Mouse (Mus musculus): Measurements from ENCODE around the gene Tmem123. TPM values are rescaled to one million over a fixed set of nuclear protein-coding genes. Genes with fewer than 3 reads are reported as not detected.

Gene Tmem123
- total RNA-seq, 2 experiments from 2014 or later, result 12.3 to 14.7 TPM

DNA sequence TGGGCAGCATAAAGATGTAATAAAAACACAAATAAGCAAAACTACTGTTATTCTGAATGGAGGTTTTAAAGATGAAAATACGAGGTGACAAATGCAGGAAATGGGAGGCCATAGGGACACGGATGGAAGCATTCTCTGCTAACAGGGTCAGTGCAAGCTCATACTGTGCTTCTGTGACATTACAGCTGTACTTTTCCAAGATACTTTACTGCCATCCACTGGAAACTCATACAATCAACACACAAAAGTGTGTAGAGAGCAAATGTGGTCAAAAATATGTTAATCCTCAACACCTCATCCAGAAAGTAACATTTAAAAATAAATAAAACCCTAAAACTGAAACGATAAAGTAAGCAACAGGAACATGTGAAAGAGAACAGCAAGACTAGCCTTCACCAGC, 58.9 kb downstream of the Tmem123 start:
- no peak for DNase-seq (ENCODE audit: low spot score in 2 of 2)

DNA sequence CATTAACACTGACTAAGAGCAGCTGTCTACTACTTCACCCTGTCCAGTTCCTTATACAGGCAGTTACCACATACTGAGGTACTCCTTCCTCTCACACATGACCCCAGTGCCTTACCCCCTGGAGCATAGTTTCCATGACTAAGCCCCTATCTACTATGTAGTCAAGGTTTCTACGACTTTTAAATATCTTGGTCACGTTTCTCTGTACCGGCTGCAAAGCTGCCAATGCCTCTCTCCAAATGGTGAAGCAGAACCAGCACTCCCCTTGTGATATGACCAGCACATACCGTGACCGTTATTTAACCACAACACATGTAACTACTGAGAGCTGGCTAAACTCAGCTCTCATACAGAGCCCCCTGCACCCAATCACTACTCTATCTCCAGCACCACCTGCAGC, 61.1 kb downstream of the Tmem123 start:
- DNase-seq (ENCODE audit: low spot score in 2 of 2), result no peak

DNA sequence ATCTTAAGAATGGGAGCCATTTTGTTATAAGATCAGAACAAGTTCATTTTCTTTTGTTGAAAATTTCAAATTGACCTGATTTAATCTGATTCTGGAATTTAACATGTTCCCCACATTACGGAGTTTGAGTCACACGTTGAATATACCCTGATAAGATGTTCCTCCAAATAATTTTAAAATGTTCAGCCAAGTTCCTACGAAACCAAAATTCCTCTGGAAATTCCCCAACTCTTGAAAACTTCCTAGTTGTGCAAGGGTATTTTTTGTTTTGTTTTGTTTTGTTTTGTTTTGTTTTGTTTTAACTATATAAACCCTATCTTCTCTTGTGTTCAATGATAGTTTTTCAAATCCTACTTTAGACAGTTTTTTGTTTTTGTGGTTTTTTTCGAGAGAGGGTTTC, 64.9 kb downstream of the Tmem123 start:
- DNase-seq (ENCODE audit: low spot score in 2 of 2), result no peak

DNA sequence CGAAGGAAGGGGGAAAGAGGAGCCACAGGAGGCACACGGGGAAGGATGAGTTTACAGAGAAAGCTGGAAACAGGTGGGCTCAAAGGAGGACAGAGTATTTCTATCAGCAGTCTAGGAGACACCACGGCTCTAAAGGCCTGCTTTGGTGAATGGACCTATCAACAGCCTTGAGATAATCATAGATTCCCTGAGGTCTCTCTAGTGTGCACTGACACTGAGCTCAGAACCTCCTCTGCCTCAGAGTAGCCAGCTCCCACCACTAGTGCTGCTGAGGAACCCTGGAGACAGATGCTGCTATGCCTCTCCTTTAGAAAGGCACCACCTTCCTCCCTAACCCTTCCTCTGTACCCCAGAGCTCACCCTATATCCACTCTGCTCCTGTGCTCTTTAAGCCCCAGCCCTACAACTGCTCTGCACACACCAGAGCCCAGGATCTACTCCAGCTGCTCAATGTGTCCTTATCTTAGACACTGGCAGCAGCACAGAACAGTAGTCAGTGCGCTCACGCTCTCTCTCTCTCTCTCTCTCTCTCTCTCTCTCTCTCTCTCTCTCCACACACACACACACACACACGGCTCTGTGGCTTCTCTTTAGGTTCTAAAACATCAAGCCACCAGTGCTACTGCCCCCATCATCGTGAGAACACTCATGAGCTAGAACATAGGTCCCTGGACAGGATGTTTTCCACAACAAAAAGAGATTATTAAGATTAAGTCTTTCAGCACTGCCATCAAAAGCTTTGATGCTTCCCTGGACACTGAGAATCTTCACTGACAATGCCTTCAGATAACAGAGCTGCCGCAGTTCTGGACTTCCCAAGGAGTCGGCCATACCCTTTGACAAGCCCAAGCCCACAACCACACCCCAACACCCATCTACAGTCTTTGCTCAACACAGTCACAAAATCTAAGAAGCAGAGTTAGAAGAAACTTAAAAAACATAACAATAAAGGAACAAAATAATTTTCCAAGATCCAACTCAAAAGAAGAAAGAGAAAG, 66.0 kb downstream of the Tmem123 start:
- DNase-seq (ENCODE audit: low spot score in 2 of 2), result no peak

DNA sequence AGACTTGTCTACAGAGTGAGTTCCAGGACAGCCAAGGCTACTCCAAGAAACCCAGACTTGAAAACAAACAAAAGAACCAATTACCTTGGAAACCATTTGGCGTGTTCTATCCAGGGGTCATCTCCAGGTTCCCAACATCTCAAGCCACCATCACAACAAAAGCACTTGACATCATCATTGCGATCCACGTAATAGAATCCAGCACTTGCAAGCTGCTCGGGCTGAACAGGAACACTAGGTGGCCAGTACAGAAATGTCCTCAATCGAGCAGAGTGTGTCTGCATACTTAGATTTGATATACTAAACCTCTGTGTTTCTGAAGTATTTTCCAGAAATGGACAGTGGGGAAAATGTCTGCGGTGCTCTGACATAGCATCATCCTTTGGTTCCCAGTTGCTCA, 69.6 kb downstream of the Tmem123 start:
- no peak for DNase-seq (ENCODE audit: low spot score in 2 of 2)

DNA sequence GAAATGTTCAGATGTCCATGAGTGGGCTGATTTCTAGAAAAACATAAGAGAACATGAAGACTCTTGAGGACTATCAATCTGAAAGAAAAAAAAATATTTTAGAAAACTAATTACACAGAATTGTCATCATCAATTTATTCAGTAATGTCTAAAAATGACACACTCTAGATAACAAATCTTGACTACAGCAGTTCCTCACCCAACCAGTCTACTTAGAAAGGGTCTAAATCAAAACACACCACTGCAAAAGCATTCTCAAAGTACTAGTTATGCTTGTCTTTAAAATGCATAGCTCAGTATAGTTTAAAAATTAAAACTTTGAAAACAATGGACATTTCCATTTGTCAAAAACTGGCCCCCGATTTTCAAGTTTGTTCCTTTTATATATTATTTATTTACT, 71.5 kb downstream of the Tmem123 start:
- no peak for DNase-seq (ENCODE audit: low spot score in 2 of 2)

DNA sequence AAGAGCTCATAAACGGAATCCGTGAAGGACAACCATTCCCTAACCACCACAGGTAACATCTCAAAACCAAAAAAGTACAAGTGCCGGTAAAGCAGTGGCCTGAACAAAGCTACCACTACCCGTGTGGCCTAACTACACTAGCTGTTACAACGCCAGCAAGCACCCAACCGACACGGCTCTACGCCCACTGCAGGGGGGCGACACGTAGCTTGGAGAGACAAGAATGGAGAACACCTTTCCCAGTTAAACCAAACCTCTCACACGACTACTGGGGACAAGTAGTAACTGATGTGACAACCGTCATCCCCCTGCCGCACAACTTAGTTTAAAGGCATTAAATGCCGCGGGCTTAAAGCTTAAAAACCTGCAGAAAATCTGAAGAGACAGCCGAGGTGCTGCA, 72.5 kb downstream of the Tmem123 start:
- peak; percentile 26 to 31 for DNase-seq (ENCODE audit: low spot score in 2 of 2)

DNA sequence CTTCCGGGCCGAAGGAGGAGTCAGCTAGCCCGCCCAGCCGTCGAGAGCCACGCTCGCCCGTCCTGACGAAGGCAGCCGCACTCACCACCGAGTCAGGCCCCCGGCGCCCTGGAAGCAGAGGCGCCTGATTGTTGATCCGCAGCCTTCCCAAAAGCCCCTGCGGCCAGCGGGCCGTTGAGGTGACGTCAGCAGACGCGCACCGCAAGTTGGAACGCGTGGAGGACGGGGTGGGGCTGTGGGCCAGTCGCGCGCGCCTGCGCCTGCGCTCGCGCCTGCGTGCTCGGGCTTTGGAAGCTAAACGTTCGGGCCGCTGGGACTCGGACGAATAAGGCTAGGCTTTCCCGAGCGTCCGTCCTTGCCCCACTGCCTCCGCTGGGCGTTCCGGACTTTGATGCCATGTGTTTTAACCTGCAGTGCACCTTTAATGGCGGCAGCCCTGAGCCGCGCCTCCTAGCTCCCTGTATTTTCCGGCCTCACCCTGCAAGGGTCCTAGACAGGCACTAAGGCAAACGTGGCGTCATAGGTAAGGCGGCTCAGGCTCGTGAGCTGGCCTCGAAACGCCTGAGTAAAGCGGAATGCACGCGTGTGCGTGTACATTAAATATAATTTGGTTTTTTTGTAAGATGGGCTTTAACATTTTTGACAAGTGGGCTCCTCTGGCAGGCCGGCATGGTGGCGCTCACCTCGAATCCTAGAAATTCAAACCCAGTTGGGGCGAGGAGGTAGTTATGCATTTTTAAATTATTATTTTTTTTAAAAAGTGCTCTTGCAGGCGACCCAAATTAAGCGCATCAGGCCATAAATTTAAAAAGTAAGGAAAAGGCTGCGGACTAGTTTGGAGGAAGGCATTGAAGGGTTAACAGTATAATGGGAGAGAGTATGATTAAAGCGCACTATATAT, 73.3 kb downstream of the Tmem123 start, which contains the start of gene Birc2:
TSS of gene Birc2 (minus strand) at position 160 of the 901 bp plus-strand sequence.
- DNase-seq (ENCODE audit: low spot score in 2 of 2), result peak; percentile 95 to 98

DNA sequence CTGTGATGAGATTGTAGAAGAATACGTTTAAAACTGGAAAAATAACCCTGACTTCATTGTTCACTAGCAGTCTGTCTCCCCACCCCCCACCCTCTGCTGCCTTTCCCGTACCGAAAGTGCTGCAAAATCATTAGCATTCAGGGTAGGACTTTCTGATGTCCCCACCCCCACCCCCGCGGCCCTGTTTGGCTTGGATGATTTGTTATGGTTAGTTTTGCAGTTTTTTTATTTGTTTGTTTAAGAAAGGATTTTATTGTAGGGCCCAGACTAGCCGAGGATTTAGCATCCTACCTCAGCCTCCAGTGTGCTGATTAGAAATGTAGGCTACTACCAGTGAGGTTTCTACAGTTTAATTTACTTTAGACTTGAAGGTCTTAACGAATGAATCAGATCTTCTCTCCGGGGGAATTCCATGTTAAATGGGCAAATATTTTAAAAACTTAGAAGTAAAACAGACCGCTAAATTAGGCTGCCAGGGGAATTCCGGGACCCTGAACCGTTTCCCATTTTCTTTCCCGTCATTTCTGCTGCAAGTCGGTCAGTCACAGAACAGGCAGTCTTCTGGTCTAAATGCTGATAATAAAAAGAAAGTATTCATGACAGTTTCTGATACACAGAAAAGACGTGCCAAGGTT, 74.1 kb downstream of the Tmem123 start:
- DNase-seq (ENCODE audit: low spot score in 2 of 2), result peak; percentile 5 to 8

DNA sequence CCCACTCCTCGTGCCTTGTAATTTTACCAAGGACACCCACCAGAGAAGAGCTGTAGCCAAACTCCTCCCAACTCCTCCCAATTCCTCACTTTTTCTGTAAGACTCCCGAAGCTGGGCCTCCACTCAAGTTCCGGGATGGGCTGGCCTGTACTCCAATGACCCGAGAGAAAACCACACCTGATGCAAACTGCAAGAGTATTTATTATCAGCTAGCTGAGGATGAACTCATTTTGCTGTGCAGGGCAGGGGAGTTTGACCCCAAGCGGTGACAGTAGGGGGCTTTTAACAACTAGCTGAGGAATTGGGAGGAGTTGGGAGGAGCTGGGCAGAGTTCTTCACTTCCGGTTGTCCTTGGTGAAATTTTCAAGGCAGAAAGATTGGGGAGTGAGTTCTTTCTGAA, 77.4 kb downstream of the Tmem123 start:
- no peak for DNase-seq (ENCODE audit: low spot score in 2 of 2)

Small RNA genes within 50 kb of the gene (microRNA-seq; reads per million reads assigned to microRNA genes)
- 0 reads per million in 2 experiments for gene Mir5618

Other genes starting within 250 kb of the Tmem123 start
- not detected for gene Mmp8, start 205.6 kb upstream of the Tmem123 start, total RNA-seq (2021)
- gene Mmp27, start 192.6 kb upstream of the Tmem123 start, total RNA-seq (2021), result not detected
- gene Mmp20, start 135.8 kb upstream of the Tmem123 start, total RNA-seq (2021), result not detected
- gene Mmp7, start 72.0 kb upstream of the Tmem123 start, total RNA-seq (2021), result not detected
- 10 to 100 TPM; 34.9 to 35.4 TPM for gene Birc2, start 73.0 kb downstream of the Tmem123 start, total RNA-seq (2021)
- 1 to 10 TPM; 3.7 to 4.2 TPM for gene Birc3, start 109.1 kb downstream of the Tmem123 start, total RNA-seq (2021)
- gene Yap1, start 240.6 kb downstream of the Tmem123 start, total RNA-seq (2021), result 10 to 100 TPM; 15.9 to 16.9 TPM